Mouse (Mus musculus) heart, embryonic 11.5 days (tissue): ENCODE measurements around the gene Apeh. TPM values are rescaled to one million over a fixed set of nuclear protein-coding genes. Genes with fewer than 3 reads are reported as not detected.

ENCODE experiments used
- ATAC-seq: fragments of 200-750 bp; cut with Nextera tagmentation; replicated peaks from 2 replicates; pipeline ENCODE4 v1.8.0; 2017; ENCODE audit warnings: moderate library complexity; ENCODE audit not compliant: insufficient number of reproducible peaks, low FRiP score, low TSS enrichment
- H3K27ac ChIP-seq: fragments of 300-500 bp; sonication (generic); 2 replicates; pipeline ENCODE4 v1.5.1; 2014; ENCODE audit warnings: mild to moderate bottlenecking, low read depth, low read length
- H3K27me3 ChIP-seq: fragments of 300-500 bp; sonication (generic); 2 replicates; pipeline ENCODE4 v1.6.1; 2014; ENCODE audit warnings: mild to moderate bottlenecking, low read length, mixed read lengths; ENCODE audit not compliant: control insufficient read depth, insufficient read depth
- H3K36me3 ChIP-seq: fragments of 300-500 bp; sonication (generic); 2 replicates; pipeline ENCODE4 v1.6.1; 2014; ENCODE audit warnings: mild to moderate bottlenecking, low read length, moderate library complexity, mixed read lengths; ENCODE audit not compliant: control insufficient read depth, insufficient read depth
- H3K4me1 ChIP-seq: fragments of 300-500 bp; sonication (generic); 2 replicates; pipeline ENCODE4 v1.6.1; 2014; ENCODE audit warnings: low read length; ENCODE audit not compliant: control insufficient read depth, insufficient read depth
- H3K4me2 ChIP-seq: fragments of 300-500 bp; sonication (generic); 2 replicates; pipeline ENCODE4 v1.6.1; 2014; ENCODE audit warnings: mild to moderate bottlenecking, moderate library complexity
- H3K4me3 ChIP-seq: fragments of 300-500 bp; sonication (generic); 2 replicates; pipeline ENCODE4 v1.5.1; 2014; ENCODE audit warnings: low read depth, low read length
- H3K9ac ChIP-seq: fragments of 300-500 bp; sonication (generic); 2 replicates; pipeline ENCODE4 v1.6.1; 2014; ENCODE audit warnings: mild to moderate bottlenecking, low read depth, low read length, moderate library complexity
- H3K9me3 ChIP-seq: fragments of 300-500 bp; sonication (generic); replicated peaks from 2 replicates; pipeline ENCODE4 v1.6.1; 2016; ENCODE audit warnings: low read length; ENCODE audit not compliant: control insufficient read depth
- whole genome bisulfite sequencing: fragments of 180-500 bp; shearing (Covaris S2); extraction: QIAGEN DNeasy Blood & Tissue Kit; methylation state at CpG from one replicate; pipeline ENCODE4 v1.1.7; 2014; ENCODE audit not compliant: insufficient replicate concordance; 5-methylcytosine and 5-hydroxymethylcytosine counted together
- polyA plus RNA-seq: library from polyadenylated mRNA; unstranded; fragments of >200 nt; fragmentation: Nextera tagmentation; extraction: Ambion mirVana; gene quantifications from 2 replicates; pipeline ENCODE4 v1.2.1, GENCODE M21; 2014

The Apeh gene
- polyA plus RNA-seq, 1 experiment from 2014 or later: 64.5 TPM

- Histone ChIP-seq H3K36me3 (peaks cover 9% of the 10 kb centered on the region; the same call in 1 of the 2 replicates), H3K27me3 (no peaks in the 10 kb centered on the region), H3K27ac (no peak overlapping the region), H3K9ac (no peak overlapping the region), H3K4me3 (no peak overlapping the region), H3K4me2 (no peak overlapping the region), H3K9me3 (no peaks in the 10 kb centered on the region), H3K4me1 (peaks cover 7% of the 10 kb centered on the region)
- ATAC-seq: no peak
- 84% methylated on average over 7 of the region's 7 CpGs for WGBS
Measured at GRCm38 (mm10) chr9:108067199-108067598, 27.2 kb downstream of the Apeh start.

GRCm38 (mm10) chr9:108065491-108066011, 28.9 kb downstream of the Apeh start:
- H3K4me3 ChIP-seq: no peak overlapping the region
- peaks cover 11% of the 10 kb centered on the region for H3K36me3 ChIP-seq
- no peak overlapping the region for H3K4me2 ChIP-seq
- H3K27me3 ChIP-seq: no peaks in the 10 kb centered on the region
- no peak overlapping the region for H3K9ac ChIP-seq
- no peak overlapping the region for H3K27ac ChIP-seq
- WGBS: 28% methylated on average over 5 of the region's 5 CpGs
- H3K4me1 ChIP-seq: 0 out of 2 replicates have a peak, but pooled peaks cover 2% of the 10 kb centered on the region
- no peak for ATAC-seq
- H3K9me3 ChIP-seq: no peaks in the 10 kb centered on the region

- Histone ChIP-seq H3K4me1 (0 out of 2 replicates have a peak, but pooled peaks cover 2% of the 10 kb centered on the region), H3K27me3 (no peaks in the 10 kb centered on the region), H3K27ac (no peak overlapping the region), H3K4me3 (no peak overlapping the region), H3K9ac (no peak overlapping the region), H3K9me3 (no peaks in the 10 kb centered on the region), H3K4me2 (no peak overlapping the region), H3K36me3 (peaks cover 12% of the 10 kb centered on the region)
- no peak for ATAC-seq
- WGBS: 89% methylated on average over 12 of the region's 12 CpGs
Measured at GRCm38 (mm10) chr9:108063361-108063760, 31.0 kb downstream of the Apeh start.

GRCm38 (mm10) chr9:108062142-108062541, 32.3 kb downstream of the Apeh start:
- H3K9ac ChIP-seq: no peak overlapping the region
- 94% methylated on average over 3 of the region's 3 CpGs for WGBS
- H3K27ac ChIP-seq: no peak overlapping the region
- H3K4me3 ChIP-seq: no peak overlapping the region
- H3K9me3 ChIP-seq: no peaks in the 10 kb centered on the region
- peaks cover 15% of the 10 kb centered on the region for H3K36me3 ChIP-seq
- no peak overlapping the region for H3K4me2 ChIP-seq
- no peak for ATAC-seq
- no peaks in the 10 kb centered on the region for H3K27me3 ChIP-seq
- no peaks in the 10 kb centered on the region for H3K4me1 ChIP-seq

- no peak overlapping the region for H3K9ac ChIP-seq
- ATAC-seq: no peak
- H3K27me3 ChIP-seq: no peaks in the 10 kb centered on the region
- no peak overlapping the region for H3K27ac ChIP-seq
- no peak overlapping the region for H3K4me2 ChIP-seq
- peaks cover 4% of the 10 kb centered on the region for H3K4me1 ChIP-seq
- 91% methylated on average over 9 of the region's 9 CpGs for WGBS
- H3K4me3 ChIP-seq: no peak overlapping the region
- H3K9me3 ChIP-seq: no peaks in the 10 kb centered on the region
- peaks cover 31% of the 10 kb centered on the region for H3K36me3 ChIP-seq
Measured at GRCm38 (mm10) chr9:108058291-108058690, 36.1 kb downstream of the Apeh start.

- Histone ChIP-seq H3K9ac (no peak overlapping the region), H3K4me3 (no peak overlapping the region), H3K4me1 (peaks cover 12% of the 10 kb centered on the region), H3K27ac (no peak overlapping the region), H3K36me3 (peaks cover 27% of the 10 kb centered on the region), H3K27me3 (no peaks in the 10 kb centered on the region), H3K9me3 (no peaks in the 10 kb centered on the region), H3K4me2 (no peak overlapping the region)
- no peak for ATAC-seq
- 91% methylated on average over 5 of the region's 5 CpGs for WGBS
Measured at GRCm38 (mm10) chr9:108057262-108057562, 37.2 kb downstream of the Apeh start.

GRCm38 (mm10) chr9:108056361-108057261, 37.8 kb downstream of the Apeh start:
- no peak for ATAC-seq
- H3K9me3 ChIP-seq: no peaks in the 10 kb centered on the region
- peaks cover 27% of the 10 kb centered on the region for H3K36me3 ChIP-seq
- H3K4me2 ChIP-seq: no peak overlapping the region
- H3K27ac ChIP-seq: no peak overlapping the region
- H3K27me3 ChIP-seq: no peaks in the 10 kb centered on the region
- H3K9ac ChIP-seq: no peak overlapping the region
- H3K4me3 ChIP-seq: no peak overlapping the region
- H3K4me1 ChIP-seq: peaks cover 12% of the 10 kb centered on the region
- WGBS: 84% methylated on average over 28 of the region's 28 CpGs

GRCm38 (mm10) chr9:108055661-108056237, 38.7 kb downstream of the Apeh start:
- Histone ChIP-seq H3K9me3 (no peaks in the 10 kb centered on the region), H3K27ac (no peak overlapping the region), H3K4me3 (no peak overlapping the region), H3K9ac (no peak overlapping the region), H3K27me3 (no peaks in the 10 kb centered on the region), H3K4me1 (peaks cover 12% of the 10 kb centered on the region), H3K36me3 (peaks cover 25% of the 10 kb centered on the region), H3K4me2 (no peak overlapping the region)
- no peak for ATAC-seq
- WGBS: 89% methylated on average over 6 of the region's 6 CpGs
